Mouse (Mus musculus) urinary bladder, postnatal 36 days (tissue): ENCODE data around the gene Gnaq.

Experiments used
- DNase-seq, 2 experiments: peaks; one replicate each; pipeline ENCODE4 v3.0.0; 2022; ENCODE audit warnings: low spot score in 2 of 2, mixed read lengths in 1 of 2

Gnaq gene

GRCm38 (mm10) chr19:16189066-16189765 lies 56.6 kb downstream of the Gnaq start:
- no peak for DNase-seq

GRCm38 (mm10) chr19:16198162-16198561 lies 65.5 kb downstream of the Gnaq start:
- no peak for DNase-seq

- no peak for DNase-seq
These were observed 68.7 kb downstream of the Gnaq start for GRCm38 (mm10) chr19:16201356-16201755.

- no peak for DNase-seq
These were observed 72.4 kb downstream of the Gnaq start for GRCm38 (mm10) chr19:16204776-16205680.

- DNase-seq, result no peak
These were observed 77.0 kb downstream of the Gnaq start for GRCm38 (mm10) chr19:16209616-16210015.

- DNase-seq, result peak; percentile 63 to 78
These were observed 82.3 kb downstream of the Gnaq start for GRCm38 (mm10) chr19:16214946-16215345.

GRCm38 (mm10) chr19:16215430-16216016 lies 82.9 kb downstream of the Gnaq start:
- no peak for DNase-seq

- DNase-seq, result no peak
These were observed 87.3 kb downstream of the Gnaq start for GRCm38 (mm10) chr19:16219978-16220377.

- no peak for DNase-seq
These were observed 89.9 kb downstream of the Gnaq start for GRCm38 (mm10) chr19:16222526-16222925.

- DNase-seq, result no peak
These were observed 90.5 kb downstream of the Gnaq start for GRCm38 (mm10) chr19:16223126-16223525.

- DNase-seq, result no peak
These were observed 92.2 kb downstream of the Gnaq start for GRCm38 (mm10) chr19:16224831-16225230.

- DNase-seq, result no peak
These were observed 99.0 kb downstream of the Gnaq start for GRCm38 (mm10) chr19:16231584-16231983.

- DNase-seq, result no peak
These were observed 103.0 kb downstream of the Gnaq start for GRCm38 (mm10) chr19:16235594-16235993.

GRCm38 (mm10) chr19:16237034-16237433 lies 104.4 kb downstream of the Gnaq start:
- DNase-seq, result no peak

GRCm38 (mm10) chr19:16238072-16238471 lies 105.4 kb downstream of the Gnaq start:
- DNase-seq, result no peak

- no peak for DNase-seq
These were observed 105.9 kb downstream of the Gnaq start for GRCm38 (mm10) chr19:16238512-16238911.

- no peak for DNase-seq
These were observed 110.1 kb downstream of the Gnaq start for GRCm38 (mm10) chr19:16242708-16243107.

- DNase-seq, result no peak
These were observed 116.4 kb downstream of the Gnaq start for GRCm38 (mm10) chr19:16249025-16249424.

GRCm38 (mm10) chr19:16250921-16251320 lies 118.3 kb downstream of the Gnaq start:
- DNase-seq, result no peak

GRCm38 (mm10) chr19:16251819-16252218 lies 119.2 kb downstream of the Gnaq start:
- DNase-seq, result no peak

- DNase-seq, result no peak
These were observed 120.1 kb downstream of the Gnaq start for GRCm38 (mm10) chr19:16252696-16253095.

GRCm38 (mm10) chr19:16254881-16255280 lies 122.2 kb downstream of the Gnaq start:
- DNase-seq, result no peak

- DNase-seq, result no peak
These were observed 122.7 kb downstream of the Gnaq start for GRCm38 (mm10) chr19:16255294-16255693.
